16 mouse cellular contexts compared by ENCODE assay signal in the genomic region with DNA sequence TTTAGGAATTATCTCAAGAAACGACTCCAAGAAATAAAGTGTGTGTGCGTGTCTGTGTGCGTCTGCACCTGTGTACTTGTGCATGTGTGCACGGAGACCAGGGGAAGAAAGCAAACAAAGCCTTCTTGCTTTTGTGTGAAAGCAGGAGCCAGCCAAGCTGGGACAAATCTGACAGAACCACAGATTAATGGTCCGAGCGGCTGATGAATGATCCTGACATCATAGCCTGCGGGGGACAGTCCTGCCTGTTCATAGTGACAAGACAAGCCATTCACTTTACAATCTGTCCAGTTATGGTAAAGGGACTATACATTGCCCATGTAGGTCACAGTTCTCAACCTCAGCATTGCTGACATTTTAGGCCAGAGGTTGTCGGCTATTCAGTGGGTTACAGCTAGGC. TPM values are rescaled to one million over a fixed set of nuclear protein-coding genes. Genes with fewer than 3 reads are reported as not detected.
DNase-seq lines count a peak whose midpoint lies in the region; ATAC-seq lines count a peak whose summit lies in the region.
"Had no signal": no experiment of that assay in that cellular context is flagged by ENCODE, and none has a peak within 500 bp of the region (broad histone marks: within the 10 kb centered on the region; RNA-seq: fewer than 3 reads in every experiment).

No protein-coding gene starts in this region.

- H3K27me3 ChIP-seq in midbrain, embryonic 10.5 days (ENCODE audit: low read depth, poor library complexity, severe bottlenecking): no peaks in the 10 kb centered on the region
- no peaks in the 10 kb centered on the region for H3K27me3 ChIP-seq in midbrain, embryonic 13.5 days
- no peaks in the 10 kb centered on the region for H3K27me3 ChIP-seq in embryonic facial prominence, embryonic 15.5 days
- H3K27me3 ChIP-seq: heart, embryonic 12.5 days had no signal

- peaks cover 53% of the 10 kb centered on the region for H3K4me1 ChIP-seq in midbrain, embryonic 10.5 days
- peaks cover 25% of the 10 kb centered on the region for H3K4me1 ChIP-seq in midbrain, embryonic 13.5 days (replicated peaks)
- peaks cover 54% of the 10 kb centered on the region for H3K4me1 ChIP-seq in embryonic facial prominence, embryonic 15.5 days

- peak; percentile 42 for DNase-seq in embryo, embryonic 10.5 days (ENCODE audit: low spot score)
- DNase-seq in embryo, embryonic 9.5 days (ENCODE audit: extremely low spot score): no peak
- DNase-seq in midbrain, embryonic 10.5 days (ENCODE audit: low spot score): no peak
- peak; percentile 37 for DNase-seq in mesoderm, embryonic 11.5 days (ENCODE audit: low read depth, low spot score)
- DNase-seq in left cerebral cortex, adult 8-10 months (ENCODE audit: low spot score in 2 of 2): no peak
- DNase-seq: cerebellum, postnatal 36 days; kidney, postnatal 36 days; lung, adult 18-20 months had no signal

- no peak overlapping the region for H3K4me3 ChIP-seq in midbrain, embryonic 10.5 days
- no peak overlapping the region for H3K4me3 ChIP-seq in midbrain, embryonic 13.5 days (replicated peaks)
- no peak overlapping the region for H3K4me3 ChIP-seq in embryonic facial prominence, embryonic 15.5 days (replicated peaks)
- H3K4me3 ChIP-seq: erythroblast, embryonic 14.5 days; heart, embryonic 12.5 days had no signal

- no peak for ATAC-seq in midbrain, embryonic 13.5 days
- ATAC-seq in embryonic facial prominence, embryonic 15.5 days (ENCODE audit: insufficient number of reproducible peaks, low FRiP score, low TSS enrichment, low read depth): no peak
- no peak for ATAC-seq in frontal cortex, adult (ENCODE audit: low TSS enrichment)

- 89% methylated on average over 8 of the region's 8 CpGs for WGBS in midbrain, embryonic 10.5 days
- WGBS in midbrain, embryonic 13.5 days: 64% methylated on average over 8 of the region's 8 CpGs
- WGBS in embryonic facial prominence, embryonic 15.5 days: 68% methylated on average over 8 of the region's 8 CpGs

- no peak overlapping the region for H3K9ac ChIP-seq in midbrain, embryonic 13.5 days (replicated peaks)
- H3K9ac ChIP-seq in embryonic facial prominence, embryonic 15.5 days: no peak overlapping the region
- H3K9ac ChIP-seq: heart, embryonic 12.5 days had no signal

- no peaks in the 10 kb centered on the region for H3K9me3 ChIP-seq in midbrain, embryonic 10.5 days (replicated peaks)
- H3K9me3 ChIP-seq in midbrain, embryonic 13.5 days: no peaks in the 10 kb centered on the region
- no peaks in the 10 kb centered on the region for H3K9me3 ChIP-seq in embryonic facial prominence, embryonic 15.5 days (replicated peaks)
- H3K9me3 ChIP-seq: heart, embryonic 12.5 days had no signal

- peaks cover 12% of the 10 kb centered on the region; the same call in 1 of the 2 replicates for H3K36me3 ChIP-seq in midbrain, embryonic 10.5 days
- H3K36me3 ChIP-seq in midbrain, embryonic 13.5 days: no peaks in the 10 kb centered on the region
- H3K36me3 ChIP-seq in embryonic facial prominence, embryonic 15.5 days: peaks cover 5% of the 10 kb centered on the region; the same call in 1 of the 2 replicates

- no peak overlapping the region for H3K4me2 ChIP-seq in midbrain, embryonic 13.5 days (replicated peaks)
- H3K4me2 ChIP-seq in embryonic facial prominence, embryonic 15.5 days (replicated peaks): no peak overlapping the region
- H3K4me2 ChIP-seq: heart, embryonic 12.5 days; midbrain, embryonic 11.5 days had no signal

- H3K27ac ChIP-seq in midbrain, embryonic 10.5 days (replicated peaks): peak overlapping the region; percentile 49; the same call in 1 of the 2 replicates
- H3K27ac ChIP-seq in midbrain, embryonic 13.5 days: no peak overlapping the region
- H3K27ac ChIP-seq in embryonic facial prominence, embryonic 15.5 days (replicated peaks): 0 out of 2 replicates have a peak overlapping the region, but pooled peaks have one; percentile 17

RNA-seq across cellular contexts. Expression of a gene that starts 28.3 kb away (rescaled TPM):
- polyA plus RNA-seq in midbrain, embryonic 10.5 days (2016; fragmentation: Nextera tagmentation; extraction: Ambion mirVana): 0.10 TPM in 1 of 2 replicates, not detected in the other
- polyA plus RNA-seq in midbrain, embryonic 13.5 days (2015; fragmentation: Nextera tagmentation; extraction: Ambion mirVana): 0.63 and 0.72 TPM in 2 replicates
- polyA plus RNA-seq in embryonic facial prominence, embryonic 15.5 days (2015; fragmentation: Nextera tagmentation; extraction: Ambion mirVana): 0.32 and 0.51 TPM in 2 replicates
- total RNA-seq in left cerebral cortex, adult 8-10 months (2022): 1 to 10 TPM; 3.8 to 6.4 (median 4.8) TPM
- total RNA-seq: ES-E14; gastrocnemius, adult 18-20 months had no signal
- polyA plus RNA-seq: erythroblast, embryonic 14.5 days; heart, embryonic 12.5 days; midbrain, embryonic 11.5 days had no signal

RNA-seq across cellular contexts. Expression of a gene that starts 31.5 kb away (rescaled TPM):
- 13.4 and 13.9 TPM in 2 replicates for polyA plus RNA-seq in midbrain, embryonic 10.5 days (2016; fragmentation: Nextera tagmentation; extraction: Ambion mirVana)
- polyA plus RNA-seq in midbrain, embryonic 13.5 days (2015; fragmentation: Nextera tagmentation; extraction: Ambion mirVana): 5.6 and 5.9 TPM in 2 replicates
- polyA plus RNA-seq in embryonic facial prominence, embryonic 15.5 days (2015; fragmentation: Nextera tagmentation; extraction: Ambion mirVana): 15.0 and 16.0 TPM in 2 replicates
- 10 to 100 TPM; 16.3 to 24.5 (median 18.9) TPM for total RNA-seq in left cerebral cortex, adult 8-10 months (2022)

RNA-seq across cellular contexts. Expression of a gene that starts 38.6 kb away (rescaled TPM):
- 27.8 and 29.3 TPM in 2 replicates for polyA plus RNA-seq in midbrain, embryonic 10.5 days (2016; fragmentation: Nextera tagmentation; extraction: Ambion mirVana)
- 8.4 and 9.7 TPM in 2 replicates for polyA plus RNA-seq in midbrain, embryonic 13.5 days (2015; fragmentation: Nextera tagmentation; extraction: Ambion mirVana)
- 10.8 and 11.5 TPM in 2 replicates for polyA plus RNA-seq in embryonic facial prominence, embryonic 15.5 days (2015; fragmentation: Nextera tagmentation; extraction: Ambion mirVana)
- under 1 TPM; 0.18 to 0.63 (median 0.26) TPM for total RNA-seq in left cerebral cortex, adult 8-10 months (2022)
- total RNA-seq: gastrocnemius, adult 18-20 months had no signal

Comparison
In these comparisons a context has a peak if more than half of its experiments do, and no peak if none do; other contexts are left out.
1. DNase-seq: peak in embryo, embryonic 10.5 days (single experiment) and mesoderm, embryonic 11.5 days (single experiment); none in embryo, embryonic 9.5 days (single experiment), midbrain, embryonic 10.5 days (single experiment) and left cerebral cortex, adult 8-10 months (0 of 2).